Mouse (Mus musculus) c-Kit-positive CD71-negative TER-119-negative erythroid progenitor cells, embryonic 14.5 days (primary cell): ENCODE results near the gene Ssna1.

Source experiments
- DNase-seq: peaks from one replicate; pipeline ENCODE4 v3.0.0-alpha.2; 2013; ENCODE audit warnings: low read depth

Ssna1 gene

DNA sequence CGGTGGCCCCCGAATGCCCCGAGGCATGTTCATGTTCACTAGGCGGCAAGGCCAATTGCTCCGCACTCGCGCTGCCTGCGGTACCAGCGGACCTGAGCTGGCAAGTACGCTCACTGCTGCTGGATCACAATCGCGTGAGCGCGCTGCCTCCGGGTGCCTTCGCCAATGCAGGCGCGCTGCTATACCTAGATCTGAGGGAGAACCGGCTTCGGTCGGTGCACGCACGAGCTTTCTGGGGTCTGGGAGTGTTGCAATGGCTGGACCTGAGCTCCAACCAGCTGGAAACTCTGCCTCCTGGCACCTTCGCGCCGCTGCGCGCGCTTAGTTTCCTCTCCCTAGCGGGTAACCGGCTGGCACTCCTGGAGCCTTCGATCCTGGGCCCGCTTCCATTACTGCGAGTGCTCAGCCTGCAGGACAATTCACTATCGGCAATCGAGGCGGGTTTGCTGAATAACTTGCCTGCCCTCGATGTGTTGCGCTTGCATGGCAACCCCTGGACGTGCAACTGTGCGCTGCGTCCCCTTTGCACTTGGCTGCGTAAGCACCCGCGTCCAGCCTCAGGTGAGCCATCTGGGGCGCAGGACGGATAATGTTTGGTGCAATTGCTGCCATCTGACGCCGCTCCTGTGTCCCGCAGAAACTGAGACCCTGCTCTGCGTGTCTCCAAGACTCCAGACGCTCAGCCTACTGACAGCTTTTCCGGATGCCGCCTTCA lies 18.0 kb upstream of the Ssna1 start:
- no peak for DNase-seq

DNA sequence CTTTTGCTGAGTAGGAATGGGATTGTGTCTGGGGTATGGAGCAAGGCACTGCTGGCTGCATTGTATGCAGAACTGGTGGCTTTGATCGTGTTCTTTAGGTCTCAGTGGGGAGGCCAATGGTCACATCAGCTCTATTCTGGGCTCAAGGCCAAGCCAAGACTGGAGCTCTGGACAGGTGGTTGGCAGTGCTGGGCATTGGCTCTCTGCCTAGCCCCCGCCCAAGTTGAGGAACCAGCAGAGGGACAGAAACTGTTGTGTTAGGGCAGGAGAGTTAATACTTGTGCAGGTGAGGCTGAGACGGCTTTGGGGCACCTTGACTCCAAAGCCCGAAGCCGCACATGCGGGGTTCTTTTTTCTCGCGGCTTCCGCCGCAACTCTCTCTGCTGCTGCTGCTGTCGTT lies 17.4 kb upstream of the Ssna1 start, which contains the start of gene Lrrc26:
Gene Lrrc26 (plus strand): TSS at position 265 of the 400 bp plus-strand sequence.
- DNase-seq = no peak

DNA sequence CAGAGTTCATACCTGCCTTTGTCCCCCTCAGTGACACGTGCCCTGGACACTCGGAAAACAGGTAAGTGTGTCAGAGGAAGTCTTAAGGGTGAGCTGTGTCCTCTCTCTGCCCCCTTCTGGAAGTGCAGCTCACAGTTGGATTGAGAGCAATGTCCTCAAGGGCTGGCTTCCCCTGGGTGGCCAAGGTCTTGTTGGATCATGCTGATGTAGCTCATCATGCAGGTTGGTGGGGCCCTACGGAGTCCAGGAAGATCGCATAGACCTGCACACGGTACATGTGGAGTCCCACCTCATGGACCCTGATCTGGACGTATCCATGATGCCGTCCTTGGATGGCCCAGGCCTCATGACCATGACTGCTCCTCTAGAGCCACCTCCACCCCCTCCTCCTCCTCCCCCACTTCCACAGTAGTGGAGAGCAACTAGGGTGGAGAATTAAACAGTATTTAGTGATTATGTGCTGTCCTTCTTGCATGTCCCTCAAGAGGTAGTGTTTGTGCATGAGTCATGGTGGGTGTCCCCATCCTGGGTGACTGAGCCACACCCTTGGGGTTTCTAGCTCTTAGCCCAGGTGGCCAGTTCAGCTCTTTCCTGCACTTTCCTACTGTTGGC lies 16.6 kb upstream of the Ssna1 start:
- DNase-seq = no peak

DNA sequence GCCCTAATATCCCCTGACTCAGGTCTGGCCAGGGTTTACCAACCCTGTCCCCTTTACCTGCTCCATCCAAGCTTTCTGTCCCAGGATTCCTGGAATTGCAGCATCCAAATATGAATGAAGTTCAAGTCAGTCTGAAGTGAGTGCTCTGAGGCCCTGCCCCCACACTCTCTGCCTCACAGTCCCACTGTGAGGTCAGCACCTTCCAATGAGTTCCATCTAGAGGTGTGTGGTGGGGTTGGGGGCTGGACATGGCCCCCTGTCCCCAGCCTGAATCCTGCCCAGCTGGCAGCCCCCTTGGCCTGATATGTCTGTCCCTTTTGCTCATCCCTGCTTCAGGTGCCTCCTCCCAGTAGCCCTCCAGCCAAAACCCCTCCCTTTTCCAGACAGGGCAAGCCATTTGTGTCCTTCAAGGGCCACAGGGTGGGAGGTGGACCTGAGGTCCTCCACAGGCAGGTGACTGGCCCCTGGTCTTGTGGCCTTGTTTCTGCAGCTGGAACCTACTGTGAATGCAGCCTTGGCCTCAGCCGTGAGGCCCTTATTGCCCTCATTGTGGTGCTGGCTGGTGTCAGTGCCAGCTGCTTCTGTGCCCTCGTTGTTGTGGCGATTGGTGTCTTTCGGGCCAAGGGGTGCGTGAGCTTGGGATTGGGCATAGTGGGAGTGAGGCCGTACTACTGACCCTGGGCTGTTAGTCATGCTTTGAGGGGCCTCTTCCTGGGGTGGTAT lies 15.8 kb upstream of the Ssna1 start, which contains the start of gene Tmem210:
Gene Tmem210 (plus strand): TSS at position 219 of the 723 bp plus-strand sequence.
- no peak for DNase-seq

GRCm38 (mm10) chr2:25286837-25287636 lies 14.8 kb upstream of the Ssna1 start:
- DNase-seq = no peak

- DNase-seq = no peak
Observed at GRCm38 (mm10) chr2:25286314-25286713, 14.1 kb upstream of the Ssna1 start.

GRCm38 (mm10) chr2:25285551-25285950 lies 13.3 kb upstream of the Ssna1 start:
- DNase-seq = no peak

DNA sequence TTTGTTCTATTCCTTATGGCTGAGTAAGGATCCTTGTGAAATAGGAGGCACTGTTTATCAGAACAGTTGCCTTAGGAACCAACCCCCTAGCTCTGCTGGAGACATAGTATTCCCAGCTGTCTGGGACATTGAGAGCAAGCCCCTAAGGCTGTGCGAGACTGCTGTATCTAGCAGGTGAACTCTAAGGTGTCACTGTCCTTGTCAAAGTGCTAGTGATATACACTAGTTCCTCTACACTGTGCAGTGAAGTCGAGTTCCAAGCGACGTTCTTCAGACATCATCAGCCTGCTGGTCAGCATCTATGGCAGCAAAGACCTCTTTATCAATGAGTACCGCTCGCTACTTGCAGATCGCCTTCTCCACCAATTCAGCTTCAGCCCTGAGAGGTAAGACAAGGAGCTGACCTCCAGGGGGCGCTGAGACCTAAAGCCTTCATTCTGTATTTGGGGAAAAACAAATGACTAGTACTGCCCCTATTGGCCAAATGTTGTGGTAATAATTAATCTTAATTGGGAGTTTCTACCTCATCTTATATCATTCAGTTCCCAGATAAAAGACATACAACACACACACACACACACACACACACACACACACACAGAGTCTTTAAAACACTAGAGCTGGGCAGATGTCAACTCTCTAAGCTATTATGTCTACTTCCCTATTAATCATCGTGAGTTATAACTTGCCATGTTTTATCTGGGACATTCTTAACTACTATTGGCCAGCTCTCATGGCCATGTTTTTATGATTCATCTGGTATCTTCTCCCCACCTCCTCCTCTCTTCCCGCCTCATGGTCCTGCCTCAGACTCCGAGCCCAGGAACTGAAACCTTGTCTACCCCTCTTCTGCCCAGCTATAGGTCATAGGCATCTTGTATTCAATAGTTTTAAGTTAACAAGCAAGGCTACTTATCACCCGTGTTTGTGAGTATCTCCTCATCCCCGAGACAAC lies 7.0 kb upstream of the Ssna1 start:
- DNase-seq = peak; percentile 94

DNA sequence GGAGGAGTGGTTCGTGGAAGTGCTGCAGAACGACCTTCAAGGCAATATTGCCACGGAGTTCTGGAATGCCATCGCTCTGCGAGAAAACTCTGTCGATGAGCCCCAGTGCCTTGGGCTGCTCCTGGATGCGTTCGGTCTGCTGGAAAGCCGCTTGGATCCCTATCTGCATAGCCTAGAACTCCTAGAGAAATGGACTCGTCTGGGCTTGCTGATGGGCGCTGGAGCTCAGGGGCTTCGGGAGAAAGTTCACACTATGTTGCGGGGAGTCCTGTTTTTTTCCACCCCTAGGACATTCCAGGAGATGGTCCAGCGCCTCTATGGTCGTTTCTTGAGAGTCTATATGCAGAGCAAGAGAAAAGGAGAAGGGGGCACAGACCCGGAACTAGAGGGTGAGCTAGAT lies 772 bp upstream of the Ssna1 start:
- DNase-seq = no peak

DNA sequence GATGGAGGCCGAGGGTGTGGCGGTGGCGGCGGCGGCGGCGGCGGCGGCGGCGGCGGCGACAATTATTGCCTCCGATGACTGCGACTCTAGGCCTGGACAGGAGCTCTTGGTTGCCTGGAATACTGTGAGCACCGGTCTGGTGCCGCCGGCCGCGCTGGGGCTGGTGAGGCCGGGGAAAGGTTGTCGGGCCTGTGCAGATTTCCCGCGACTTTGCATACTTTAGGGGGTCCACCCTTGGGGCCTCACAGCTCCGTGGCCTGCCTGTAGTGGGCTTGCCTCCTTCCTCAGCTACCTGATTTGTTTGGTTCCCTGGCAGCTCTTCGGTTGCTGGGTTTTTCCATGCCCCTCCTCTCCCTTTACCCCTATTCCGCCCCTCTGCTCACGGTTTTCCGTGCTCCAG lies 277 bp upstream of the Ssna1 start:
- DNase-seq = no peak

DNA sequence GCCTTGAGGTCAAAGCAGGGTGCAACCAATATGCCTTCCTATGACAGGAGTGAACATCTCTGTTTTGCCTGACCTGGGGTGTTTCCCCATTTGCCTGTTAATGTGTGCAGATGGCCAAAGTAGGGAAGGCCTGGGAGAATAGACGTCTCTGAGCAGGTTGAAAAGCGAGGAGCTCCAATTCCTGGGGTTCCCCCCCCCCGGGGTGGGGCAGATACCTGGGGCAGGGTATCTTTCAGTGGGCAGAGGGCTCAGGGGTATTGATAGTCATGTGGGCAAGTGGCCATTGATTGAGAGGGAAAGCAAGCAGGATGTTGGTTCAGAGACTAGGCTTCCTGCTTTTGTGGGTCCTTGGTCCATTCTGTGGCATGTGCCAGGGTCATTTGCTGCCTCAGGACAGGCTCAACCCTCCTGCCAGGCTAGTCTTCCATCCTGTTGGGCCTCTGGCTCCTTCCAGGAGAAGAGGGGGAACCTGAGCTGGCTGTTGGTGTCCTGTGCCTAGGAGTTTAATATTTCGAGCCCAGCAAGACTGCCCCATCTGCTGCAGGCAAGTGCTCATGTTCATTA lies 4.4 kb downstream of the Ssna1 start:
- no peak for DNase-seq

DNA sequence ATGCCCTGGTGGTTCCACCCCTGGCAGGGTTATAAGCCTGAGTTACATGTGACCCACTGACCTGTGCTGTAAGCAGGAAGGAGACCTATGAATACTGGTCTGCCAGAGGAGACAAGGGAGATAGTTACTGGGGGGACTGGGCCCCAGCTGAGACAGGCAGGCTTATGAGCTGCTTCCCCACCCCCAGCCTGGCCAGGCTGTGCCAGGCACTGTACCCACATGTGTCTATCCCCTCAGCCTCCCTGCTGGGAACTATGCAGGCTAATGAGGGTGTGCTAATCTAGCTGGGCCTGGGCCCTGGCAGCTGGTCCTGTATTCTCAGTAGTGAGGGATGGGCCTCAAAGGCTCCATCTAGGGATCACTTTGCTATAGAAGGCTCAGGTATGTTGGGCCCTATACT lies 5.0 kb downstream of the Ssna1 start:
- DNase-seq = no peak

- no peak for DNase-seq
Observed at GRCm38 (mm10) chr2:25266720-25267119, 5.5 kb downstream of the Ssna1 start.

- DNase-seq = no peak
Observed at GRCm38 (mm10) chr2:25265897-25266656, 6.2 kb downstream of the Ssna1 start.

DNA sequence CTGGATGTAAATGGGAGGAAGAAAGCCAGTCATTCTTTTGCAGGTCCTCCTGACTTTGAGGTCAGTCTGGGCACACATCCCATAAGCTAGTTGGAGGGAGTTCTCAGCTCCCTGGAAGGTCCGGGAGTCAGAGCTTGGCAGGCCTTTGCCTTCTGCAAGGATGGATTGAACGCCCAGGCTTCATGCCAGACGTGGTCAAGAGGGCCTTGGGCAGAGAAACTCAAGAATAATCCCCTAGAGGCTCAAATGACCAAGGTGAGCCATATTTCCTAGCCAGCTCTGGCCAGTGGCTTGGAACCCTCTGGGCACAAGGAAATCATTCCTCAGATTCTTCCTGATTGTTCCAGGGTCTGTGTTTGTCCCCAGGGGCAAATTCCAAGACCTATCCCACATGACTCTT lies 7.4 kb downstream of the Ssna1 start:
- no peak for DNase-seq

DNA sequence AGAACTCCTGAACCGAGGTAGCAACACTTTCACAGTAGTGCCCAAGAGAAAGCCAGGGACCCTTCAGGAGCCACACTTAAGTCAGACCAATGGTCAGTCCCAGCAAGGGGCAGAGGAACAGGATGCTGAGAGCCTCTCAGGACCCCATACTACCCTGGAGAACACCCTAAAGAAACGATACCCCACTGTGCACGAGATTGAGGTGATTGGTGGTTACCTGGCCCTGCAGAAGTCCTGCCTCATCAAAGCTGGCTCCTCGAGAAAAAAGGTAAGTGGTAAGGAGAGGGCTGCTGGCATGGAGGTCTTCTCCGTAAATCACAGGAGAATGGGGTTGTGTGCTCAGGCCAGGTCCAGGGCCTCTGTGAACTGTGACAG lies 8.0 kb downstream of the Ssna1 start:
- DNase-seq = no peak

DNA sequence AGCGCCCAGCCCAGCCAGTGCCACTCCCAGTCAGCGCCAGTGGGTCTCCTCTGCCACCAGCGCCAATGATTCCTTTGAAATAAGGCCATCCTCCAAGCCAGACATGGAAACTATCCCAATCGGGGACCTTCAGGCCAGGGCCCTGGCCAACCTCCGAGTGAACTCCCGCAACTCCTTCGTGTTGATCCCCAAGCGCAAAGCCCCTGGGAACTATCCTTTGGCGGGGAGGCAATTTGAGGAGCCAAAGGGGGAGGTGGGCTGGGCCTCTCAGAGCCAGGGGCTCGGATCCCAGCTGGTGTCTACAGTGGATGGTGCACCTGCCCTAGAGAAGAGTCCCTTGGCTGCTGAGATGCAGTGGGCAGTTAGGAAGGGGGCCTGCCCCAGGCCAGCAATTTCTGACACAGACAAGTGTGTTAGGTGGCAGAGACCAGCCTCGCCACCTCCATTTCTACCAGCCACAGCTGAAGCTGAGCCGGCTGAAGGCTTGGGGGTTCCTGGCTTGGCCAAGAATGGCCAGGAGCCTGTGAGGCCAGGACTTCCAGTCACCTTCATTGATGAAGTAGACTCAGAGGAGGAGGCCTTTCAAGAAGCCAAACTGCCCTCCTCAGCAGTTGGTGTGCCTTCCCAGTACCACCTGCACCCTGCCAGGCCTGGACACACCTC lies 8.5 kb downstream of the Ssna1 start:
- no peak for DNase-seq

- DNase-seq = no peak
Observed at GRCm38 (mm10) chr2:25262795-25263622, 9.2 kb downstream of the Ssna1 start.
